ENCODE assay signal across 17 mouse cellular contexts in the genomic region with DNA sequence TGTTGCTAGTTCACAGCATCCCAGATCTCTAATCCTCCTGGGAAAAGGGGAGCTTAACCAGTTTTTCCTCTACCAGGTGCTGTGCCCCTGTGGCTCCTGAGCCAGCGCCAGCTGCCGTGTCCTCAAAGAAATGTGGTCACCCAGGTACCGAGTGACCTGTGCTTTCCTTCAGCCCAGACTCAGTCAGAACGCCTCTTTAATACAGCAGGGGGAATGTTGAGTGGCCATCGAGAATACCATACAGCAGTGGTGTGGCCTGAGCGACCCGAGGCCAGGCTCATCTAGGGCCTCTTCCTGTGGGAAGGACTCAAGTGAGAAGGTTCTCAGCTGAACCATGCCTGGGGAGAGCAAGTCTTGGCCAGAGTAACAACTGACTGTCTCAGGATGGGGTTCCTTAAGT.
"Had no signal": no experiment of that assay in that cellular context is flagged by ENCODE, and none has a peak within 500 bp of the region (broad histone marks: within the 10 kb centered on the region; RNA-seq: fewer than 3 reads in every experiment).

No protein-coding gene starts in this region.

- H3K9me3 ChIP-seq: liver, embryonic 13.5 days; liver, embryonic 15.5 days; lung, embryonic 15.5 days; midbrain, embryonic 10.5 days; midbrain, embryonic 12.5 days; neural tube, embryonic 12.5 days; stomach, embryonic 15.5 days had no signal

- ATAC-seq: liver, postnatal 0 days; midbrain, embryonic 16.5 days had no signal

- DNase-seq: liver, embryonic 13.5 days; liver, postnatal 0 days; midbrain, embryonic 14.5 days; right cerebral cortex, postnatal 14 days; thymus, adult 2 months; thymus, postnatal 25 days; thymus, postnatal 4 days had no signal

- H3K27me3 ChIP-seq: liver, embryonic 13.5 days; liver, embryonic 15.5 days; lung, embryonic 15.5 days; midbrain, embryonic 12.5 days; neural tube, embryonic 12.5 days; stomach, embryonic 15.5 days had no signal

- H3K9ac ChIP-seq: liver, embryonic 13.5 days; liver, embryonic 15.5 days; liver, postnatal 0 days; lung, embryonic 15.5 days; midbrain, embryonic 12.5 days; neural tube, embryonic 12.5 days; stomach, embryonic 15.5 days had no signal

- H3K4me2 ChIP-seq: liver, embryonic 11.5 days; liver, embryonic 13.5 days; liver, embryonic 15.5 days; lung, embryonic 15.5 days; midbrain, embryonic 12.5 days; neural tube, embryonic 12.5 days; stomach, embryonic 15.5 days had no signal

- H3K36me3 ChIP-seq: liver, embryonic 15.5 days; lung, embryonic 15.5 days; midbrain, embryonic 12.5 days; neural tube, embryonic 12.5 days; stomach, embryonic 15.5 days had no signal

- H3K4me3 ChIP-seq: liver, embryonic 13.5 days; liver, embryonic 15.5 days; lung, embryonic 15.5 days; midbrain, embryonic 10.5 days; midbrain, embryonic 12.5 days; myocyte; neural tube, embryonic 12.5 days; stomach, embryonic 15.5 days had no signal

- H3K4me1 ChIP-seq: liver, embryonic 13.5 days; liver, embryonic 15.5 days; lung, embryonic 15.5 days; midbrain, embryonic 12.5 days; neural tube, embryonic 12.5 days; stomach, embryonic 15.5 days had no signal

- H3K27ac ChIP-seq: liver, embryonic 13.5 days; liver, embryonic 15.5 days; lung, embryonic 15.5 days; midbrain, embryonic 10.5 days; midbrain, embryonic 12.5 days; neural tube, embryonic 12.5 days; stomach, embryonic 15.5 days; stomach, postnatal 0 days had no signal
